Mouse (Mus musculus) c-Kit-negative CD71-positive TER-119-positive erythroid progenitor cells, embryonic 14.5 days (primary cell): ENCODE results near the gene Gpr152.
"Not testable (repeated sequence)": the region's sequence is repeated elsewhere in the genome, so short reads cannot be mapped to it uniquely, and the experiment has no call there.

Experiments used
- DNase-seq: peaks from one replicate; pipeline ENCODE4 v3.0.0-alpha.2; 2013; ENCODE audit warnings: low read depth, low spot score

The Gpr152 gene

GRCm38 (mm10) chr19:4130106-4130505, 9.5 kb upstream of the Gpr152 start:
- no peak for DNase-seq

DNA sequence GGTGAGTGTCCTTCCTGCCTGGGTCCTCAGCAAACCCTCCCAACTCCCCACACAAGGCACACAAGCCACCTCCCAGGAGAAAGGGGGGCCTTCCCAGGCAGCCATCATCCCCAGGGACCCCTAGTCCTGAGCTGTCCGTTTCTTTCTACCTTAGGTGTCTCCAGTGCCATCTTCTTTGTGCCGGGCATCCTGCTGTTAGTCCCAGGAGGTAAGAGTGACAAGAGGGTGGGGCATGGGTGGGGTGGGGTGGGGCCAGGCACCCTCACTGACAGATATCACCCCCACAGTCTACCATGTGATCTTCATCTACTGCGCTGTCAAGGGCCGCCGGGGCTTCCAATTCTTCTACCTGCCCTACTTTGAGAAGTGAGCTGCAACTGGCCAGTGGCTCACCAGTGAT, 8.5 kb upstream of the Gpr152 start:
- DNase-seq: peak; percentile 58

GRCm38 (mm10) chr19:4131768-4132167, 7.8 kb upstream of the Gpr152 start:
- no peak for DNase-seq

DNA sequence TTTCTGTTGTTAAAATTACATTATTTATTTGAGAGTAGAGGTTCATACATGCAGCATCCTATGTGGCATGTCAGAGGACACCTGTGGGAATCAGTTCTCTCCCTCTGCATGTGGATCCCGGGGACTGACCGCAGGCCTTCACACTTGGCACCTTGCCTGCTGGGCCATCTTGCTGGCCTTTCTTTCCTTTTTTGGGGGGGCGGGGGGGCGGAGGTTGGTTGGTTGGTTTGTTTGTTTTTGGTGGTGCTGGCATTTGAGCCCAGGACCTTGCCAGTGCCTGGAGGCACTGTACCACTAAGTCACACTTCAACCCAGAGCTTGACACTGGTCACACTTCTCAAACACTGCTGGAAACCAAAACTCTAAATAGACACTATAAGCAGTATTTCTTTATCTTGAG, 5.2 kb upstream of the Gpr152 start:
- DNase-seq: no peak

- not testable (repeated sequence) for DNase-seq
These were observed 4.2 kb upstream of the Gpr152 start for GRCm38 (mm10) chr19:4135229-4135962.

GRCm38 (mm10) chr19:4135963-4136345, 3.6 kb upstream of the Gpr152 start:
- DNase-seq: not testable (repeated sequence)

- DNase-seq: no peak
These were observed 3.1 kb upstream of the Gpr152 start for GRCm38 (mm10) chr19:4136463-4136862.

DNA sequence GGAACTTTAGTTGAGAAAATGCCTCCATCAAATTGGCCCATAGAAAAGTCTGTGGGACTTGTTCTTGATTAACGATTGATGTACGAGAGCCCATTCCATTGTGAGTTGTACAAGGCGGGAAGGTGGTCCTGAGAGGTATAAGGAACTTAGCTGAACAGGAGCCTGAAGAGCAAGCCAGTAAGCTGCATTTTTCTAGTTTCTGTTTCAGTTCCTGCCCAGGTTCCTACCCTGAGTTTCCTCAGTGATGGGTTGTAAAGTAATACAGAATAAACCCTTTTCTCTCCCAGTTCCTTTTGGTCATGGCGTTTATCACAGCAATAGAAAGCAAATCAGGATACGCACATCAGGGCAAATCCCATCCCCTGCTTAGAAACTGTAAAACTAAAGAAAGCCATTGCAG, 1.7 kb upstream of the Gpr152 start:
- DNase-seq: no peak

DNA sequence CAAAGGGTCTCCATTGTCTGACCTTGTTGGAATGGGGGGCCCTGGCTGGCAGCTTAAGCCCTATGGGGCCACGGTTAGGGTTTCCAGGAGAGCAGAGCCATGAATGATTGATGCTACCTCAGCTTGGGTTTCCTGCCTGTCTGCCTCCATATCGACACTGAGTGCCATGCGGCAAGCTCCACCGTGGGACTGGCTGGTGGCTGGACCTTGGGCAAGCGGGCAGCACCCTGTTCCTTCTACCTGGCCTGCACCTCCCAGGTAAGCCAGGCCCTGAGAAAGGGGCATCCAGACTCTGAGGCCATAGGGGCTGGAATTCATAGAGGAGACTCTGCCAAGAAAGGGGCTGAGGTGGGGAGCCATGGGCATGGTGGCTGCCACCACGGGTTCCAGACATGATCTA, 560 bp downstream of the Gpr152 start:
- DNase-seq: no peak

DNA sequence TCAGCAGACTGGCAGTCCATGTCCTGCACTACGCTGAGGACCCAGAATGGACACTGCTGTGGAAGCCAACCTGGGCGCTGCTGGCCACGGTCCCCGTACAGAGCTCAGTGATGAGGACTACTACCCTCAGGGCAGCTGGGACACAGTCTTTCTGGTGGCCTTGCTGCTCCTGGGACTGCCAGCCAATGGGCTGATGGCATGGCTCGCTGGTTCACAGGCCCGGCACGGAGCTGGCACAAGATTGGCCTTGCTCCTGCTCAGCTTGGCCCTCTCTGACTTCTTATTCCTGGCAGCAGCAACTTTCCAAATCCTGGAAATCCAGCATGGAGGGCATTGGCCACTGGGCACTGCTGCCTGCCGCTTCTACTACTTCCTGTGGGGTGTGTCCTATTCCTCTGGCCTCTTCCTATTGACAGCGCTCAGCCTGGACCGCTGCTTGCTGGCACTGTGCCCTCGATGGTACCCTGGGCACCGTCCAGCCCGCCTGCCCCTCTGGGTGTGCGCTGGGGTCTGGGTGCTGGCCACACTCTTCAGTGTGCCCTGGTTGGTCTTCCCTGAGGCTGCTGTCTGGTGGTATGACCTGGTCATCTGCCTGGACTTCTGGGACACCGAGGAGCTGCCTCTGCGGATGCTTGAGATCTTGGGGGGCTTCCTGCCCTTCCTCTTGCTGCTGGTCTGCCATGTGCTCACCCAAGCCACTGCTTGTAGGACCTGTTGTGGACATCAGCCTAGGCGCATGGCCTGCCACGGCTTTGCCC, 3.0 kb downstream of the Gpr152 start:
- DNase-seq: no peak

- no peak for DNase-seq
These were observed 4.2 kb downstream of the Gpr152 start, which contains the start of gene Cabp4 for GRCm38 (mm10) chr19:4143759-4144268. Gene Cabp4 (minus strand): TSS chr19:4144033.

DNA sequence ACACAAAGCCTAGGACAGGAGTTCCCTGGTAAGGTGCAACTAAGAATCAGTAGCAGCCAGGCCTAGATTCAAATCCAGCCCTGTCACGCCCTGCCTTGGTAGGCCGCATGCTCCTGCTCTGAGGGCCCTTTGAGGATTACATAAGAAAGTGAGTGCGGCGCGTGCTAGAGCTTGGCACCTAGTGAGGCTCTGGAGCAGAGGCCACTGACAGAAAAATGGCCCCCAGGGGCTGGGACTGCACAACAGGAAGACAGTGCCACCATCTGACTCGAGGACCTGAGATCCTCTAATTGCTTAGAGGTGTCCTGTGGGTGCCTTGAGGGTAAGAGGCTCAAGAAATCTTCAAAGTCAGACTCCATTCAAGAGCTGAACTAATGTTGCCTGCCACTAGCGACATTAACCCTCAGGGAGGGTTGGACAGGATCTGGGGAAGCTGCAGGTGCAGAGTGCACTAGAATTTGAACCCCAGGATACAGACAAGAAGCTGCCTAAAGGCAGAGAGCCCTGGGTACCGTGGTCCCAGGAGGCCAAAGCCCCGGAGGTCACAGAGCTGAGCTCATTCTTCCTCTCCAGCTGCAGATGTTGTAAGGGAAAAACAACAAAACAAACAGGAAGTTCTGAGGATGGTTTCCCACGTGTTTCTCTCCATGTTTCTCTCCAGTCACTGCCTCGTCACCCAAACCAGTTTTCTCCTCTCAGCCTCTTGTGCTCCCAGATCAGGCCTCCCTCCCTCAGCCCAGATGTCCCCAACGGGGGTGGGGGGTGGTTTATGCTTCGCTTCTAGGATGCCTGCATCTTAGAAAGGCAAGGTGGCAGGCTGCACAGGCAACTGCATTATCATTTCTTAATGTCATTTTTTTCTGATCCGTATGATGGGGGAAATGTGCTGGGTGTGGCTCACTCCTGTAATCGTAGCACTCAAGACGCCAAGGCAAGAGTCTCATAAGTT, 5.2 kb downstream of the Gpr152 start:
- no peak for DNase-seq

DNA sequence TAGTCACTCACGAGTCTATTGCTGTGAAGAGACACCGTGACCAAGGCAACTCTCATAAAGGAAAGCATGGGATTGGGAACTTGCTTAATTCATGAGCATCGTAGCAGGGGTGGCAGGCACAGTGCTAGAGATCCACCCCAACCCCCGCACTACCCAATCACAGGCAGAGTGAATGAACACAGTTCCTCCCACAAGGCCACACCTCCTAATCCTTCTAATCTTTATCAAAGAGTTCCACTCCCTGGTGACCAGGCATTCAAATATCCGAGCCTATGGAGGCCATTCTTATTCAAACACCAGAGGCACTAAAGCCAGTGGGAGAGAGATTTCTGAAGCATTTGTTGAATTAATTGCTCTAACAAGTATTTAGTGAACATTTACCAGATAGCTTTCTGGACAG, 6.3 kb downstream of the Gpr152 start:
- DNase-seq: no peak

DNA sequence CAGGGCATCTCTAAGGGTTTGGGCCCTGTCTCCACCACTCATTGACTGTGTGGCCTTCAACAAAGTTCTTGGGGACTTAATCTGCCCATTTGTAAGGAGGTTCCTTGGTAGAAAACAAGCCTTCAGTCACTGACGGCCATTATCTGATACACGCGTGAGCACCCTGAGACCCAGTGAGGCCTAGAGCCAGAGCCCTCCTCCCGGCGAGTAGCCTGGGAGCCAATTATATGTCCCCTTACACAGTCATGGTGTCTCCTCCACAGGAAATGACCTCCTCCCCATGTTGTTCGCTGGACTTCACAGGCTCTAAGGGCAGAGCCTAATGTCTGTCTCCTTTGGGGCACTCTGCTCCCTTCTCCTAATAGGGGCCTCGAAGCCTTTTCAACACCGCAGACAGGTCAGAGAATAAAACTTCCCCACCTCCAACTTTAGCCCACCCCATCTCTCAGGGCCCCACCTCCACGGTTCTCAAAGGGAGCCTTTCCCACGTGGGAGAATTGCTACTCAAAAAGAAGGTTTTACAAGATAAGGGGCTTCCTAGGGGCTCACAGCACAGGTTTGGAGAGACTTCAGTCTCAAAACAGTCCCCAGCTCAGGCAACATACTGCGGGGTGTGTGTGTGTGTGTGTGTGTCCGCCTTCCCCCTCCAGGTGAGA, 6.9 kb downstream of the Gpr152 start:
- DNase-seq: no peak

- no peak for DNase-seq
These were observed 7.4 kb downstream of the Gpr152 start for GRCm38 (mm10) chr19:4147022-4147405.

GRCm38 (mm10) chr19:4147782-4148490, 8.3 kb downstream of the Gpr152 start:
- no peak for DNase-seq

DNA sequence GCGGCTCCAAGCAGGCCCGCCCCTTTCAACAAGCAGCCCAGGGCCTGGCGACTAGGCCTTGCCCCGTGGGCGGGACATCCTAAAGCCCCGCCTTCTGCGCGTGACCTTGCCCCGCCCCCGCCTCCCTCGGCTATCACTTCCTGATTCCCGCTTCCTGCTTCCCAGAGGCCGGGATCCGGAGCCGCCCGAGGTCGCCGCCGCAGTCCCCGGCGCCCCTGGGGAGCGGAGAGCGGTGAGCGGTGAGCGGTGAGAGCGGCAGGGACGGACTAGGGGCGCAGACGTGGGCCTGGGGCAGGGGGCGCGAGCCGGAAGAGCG, 8.9 kb downstream of the Gpr152 start, which contains the start of gene Coro1b:
Gene Coro1b (plus strand): TSS at position 129 of the 316 bp plus-strand sequence.
- peak; percentile 79 for DNase-seq

DNA sequence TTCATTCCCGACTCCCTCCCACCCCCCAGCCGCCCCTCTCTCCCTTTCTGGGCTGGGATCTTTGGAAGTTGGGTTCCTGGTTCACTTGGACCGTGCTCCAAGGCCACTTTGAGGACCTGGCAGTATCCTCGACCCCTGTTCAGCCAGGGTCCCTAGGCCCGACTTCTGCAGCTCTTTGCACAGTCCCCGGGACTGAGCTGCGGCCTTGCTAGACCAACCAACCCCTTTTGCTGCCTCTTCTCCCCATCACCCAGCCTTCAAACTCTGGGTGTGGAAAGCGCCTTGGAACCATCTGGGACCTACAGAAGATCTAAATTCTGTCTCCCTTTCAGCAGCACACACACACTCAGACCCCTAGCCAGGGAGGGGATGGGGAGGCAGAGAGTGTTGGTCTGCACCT, 9.2 kb downstream of the Gpr152 start:
- DNase-seq: no peak

- DNase-seq: no peak
These were observed 9.7 kb downstream of the Gpr152 start for GRCm38 (mm10) chr19:4149283-4149682.

- DNase-seq: no peak
These were observed 10.3 kb downstream of the Gpr152 start for GRCm38 (mm10) chr19:4149764-4150461.
